Mouse (Mus musculus): ENCODE results near the gene Rdh7. TPM values are rescaled to one million over a fixed set of nuclear protein-coding genes. Genes with fewer than 3 reads are reported as not detected.
"Not testable (repeated sequence)": the region's sequence is repeated elsewhere in the genome, so short reads cannot be mapped to it uniquely, and the experiment has no call there.

Rdh7 gene
- total RNA-seq (2021) = not detected

- no peak for DNase-seq
Measured at GRCm38 (mm10) chr10:127888605-127889004, at the start of gene Rdh7. Gene Rdh7, minus strand, starts transcription at chr10:127888817.

DNA sequence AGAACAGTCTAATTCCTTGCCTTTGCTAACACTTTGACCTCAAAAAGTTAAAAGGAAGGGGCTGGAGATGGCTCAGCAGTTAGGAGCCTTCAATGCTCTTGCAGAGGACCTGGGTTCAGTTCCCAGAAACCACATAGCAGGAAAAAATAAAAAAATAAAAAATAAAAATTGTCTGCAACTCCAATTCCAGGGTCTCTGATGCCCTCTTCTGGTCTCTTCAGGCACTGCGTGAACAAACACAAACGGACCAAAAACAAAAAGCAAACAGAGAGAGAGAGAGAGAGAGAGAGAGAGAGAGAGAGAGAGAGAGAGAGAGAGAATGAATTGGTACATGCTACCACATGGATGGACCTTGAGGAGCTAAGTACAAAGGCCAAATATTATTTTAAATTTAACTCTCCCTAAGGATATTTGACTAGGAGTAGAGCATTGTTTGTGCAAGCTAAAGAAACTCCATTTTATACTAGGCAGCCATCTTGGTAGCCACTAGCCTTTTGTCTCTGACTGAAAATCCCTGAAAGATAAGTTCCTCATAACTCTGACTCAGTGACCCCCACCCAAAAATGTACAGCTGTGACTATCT lies 48.9 kb upstream of the Rdh7 start:
- peak; percentile 86 for DNase-seq

GRCm38 (mm10) chr10:127936747-127937409 lies 48.3 kb upstream of the Rdh7 start:
- no peak for DNase-seq

DNA sequence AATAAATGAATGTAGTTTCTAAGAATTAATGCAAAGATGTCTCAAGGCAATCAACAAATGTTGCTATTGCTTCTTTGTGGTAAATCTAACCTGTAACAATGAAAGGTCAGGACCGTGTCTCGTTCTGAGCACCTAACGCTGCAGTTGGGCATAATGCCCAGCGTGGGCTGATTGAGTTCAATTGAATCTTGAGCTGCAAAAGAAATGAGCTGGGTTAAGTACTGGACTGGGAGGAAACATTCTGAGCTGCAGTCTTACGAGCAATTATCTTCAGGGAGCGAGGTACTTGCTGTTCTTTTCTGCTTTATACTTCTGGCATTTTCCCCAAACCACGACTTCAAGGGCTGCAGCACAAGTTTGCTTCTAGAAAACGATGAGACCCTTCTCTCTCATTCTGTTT lies 47.7 kb upstream of the Rdh7 start:
- DNase-seq = no peak

DNA sequence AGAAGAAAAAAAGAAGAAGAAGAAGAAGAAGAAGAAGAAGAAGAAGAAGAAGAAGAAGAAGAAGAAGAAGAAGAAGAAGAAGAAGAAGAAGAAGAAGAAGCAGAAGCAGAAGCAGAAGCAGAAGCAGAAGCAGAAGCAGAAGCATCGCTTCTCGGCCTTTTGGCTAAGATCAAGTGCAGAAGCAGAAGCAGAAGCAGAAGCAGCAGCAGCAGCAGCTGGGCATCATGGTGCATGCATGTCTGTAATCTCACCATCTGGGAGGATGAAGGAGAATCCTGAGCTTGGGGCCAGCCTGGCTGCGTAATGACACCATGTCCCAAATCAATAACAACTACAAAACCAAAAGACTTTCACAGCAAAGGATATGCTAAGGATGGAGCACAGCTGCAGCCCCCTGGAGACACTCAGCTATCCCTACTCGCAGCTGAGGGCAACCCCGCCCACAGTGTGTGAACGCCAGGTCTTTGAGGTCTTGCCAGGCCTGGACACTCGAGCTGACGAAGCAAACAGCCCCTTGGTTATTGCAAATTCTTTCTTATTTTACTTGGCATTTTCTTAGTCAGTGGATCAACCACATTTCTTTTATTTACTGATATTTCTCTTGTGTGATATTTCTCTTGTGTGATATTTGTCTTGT lies 43.8 kb upstream of the Rdh7 start:
- peak; percentile 20 for DNase-seq

- DNase-seq = no peak
Measured at GRCm38 (mm10) chr10:127927737-127928136, 39.1 kb upstream of the Rdh7 start.

- no peak for DNase-seq
Measured at GRCm38 (mm10) chr10:127924597-127925378, 36.2 kb upstream of the Rdh7 start.

- no peak for DNase-seq
Measured at GRCm38 (mm10) chr10:127923024-127923423, 34.4 kb upstream of the Rdh7 start.

- DNase-seq = no peak
Measured at GRCm38 (mm10) chr10:127922241-127922640, 33.6 kb upstream of the Rdh7 start.

GRCm38 (mm10) chr10:127917651-127918050 lies 29.0 kb upstream of the Rdh7 start:
- no peak for DNase-seq

GRCm38 (mm10) chr10:127917183-127917582 lies 28.6 kb upstream of the Rdh7 start:
- DNase-seq = not testable (repeated sequence)

- DNase-seq = no peak
Measured at GRCm38 (mm10) chr10:127915578-127915977, 27.0 kb upstream of the Rdh7 start.

GRCm38 (mm10) chr10:127907386-127907951 lies 18.9 kb upstream of the Rdh7 start:
- DNase-seq = no peak

DNA sequence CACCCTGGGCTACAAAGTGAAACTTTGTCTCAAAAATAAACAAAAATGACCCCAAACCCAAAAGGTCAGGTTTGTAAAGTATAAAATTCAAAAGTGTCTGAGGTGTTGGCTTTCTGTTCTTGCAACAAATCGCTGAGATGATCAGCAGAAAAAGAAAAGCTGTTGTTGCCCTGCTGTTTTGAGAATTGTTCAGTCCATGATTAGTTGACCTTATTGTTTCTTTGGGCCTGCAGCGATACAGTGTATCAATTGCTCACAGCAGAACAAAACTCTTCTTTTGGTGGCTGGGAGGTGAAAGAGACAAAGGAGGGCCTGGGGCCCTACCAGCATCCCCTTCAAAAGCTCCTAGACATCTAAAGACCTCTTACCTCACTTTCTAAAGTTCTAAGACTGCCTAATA lies 17.5 kb upstream of the Rdh7 start:
- no peak for DNase-seq

- peak; percentile 19 for DNase-seq
Measured at GRCm38 (mm10) chr10:127904718-127905446, 16.3 kb upstream of the Rdh7 start.

GRCm38 (mm10) chr10:127903116-127903515 lies 14.5 kb upstream of the Rdh7 start:
- no peak for DNase-seq

DNA sequence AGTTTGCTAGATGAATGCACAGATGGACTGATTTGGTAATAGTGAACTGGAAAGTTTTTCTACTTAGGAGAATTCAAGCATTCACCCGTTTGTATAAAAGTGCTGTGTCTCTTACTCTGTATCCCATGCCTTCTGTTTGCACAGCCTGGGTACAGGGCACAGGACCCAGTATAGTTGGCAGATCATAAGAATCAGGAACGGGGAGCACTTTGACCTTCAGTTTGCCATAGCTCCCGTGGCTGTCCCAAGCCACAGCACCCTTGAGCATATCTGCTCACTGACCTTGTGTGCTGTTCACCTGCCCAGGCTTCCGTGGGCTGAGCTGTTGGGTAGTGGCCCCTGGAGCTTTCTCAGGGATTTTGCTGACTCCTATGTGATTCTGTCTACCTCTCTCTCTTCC lies 13.1 kb upstream of the Rdh7 start:
- DNase-seq = no peak

- no peak for DNase-seq
Measured at GRCm38 (mm10) chr10:127899783-127900182, 11.2 kb upstream of the Rdh7 start.

DNA sequence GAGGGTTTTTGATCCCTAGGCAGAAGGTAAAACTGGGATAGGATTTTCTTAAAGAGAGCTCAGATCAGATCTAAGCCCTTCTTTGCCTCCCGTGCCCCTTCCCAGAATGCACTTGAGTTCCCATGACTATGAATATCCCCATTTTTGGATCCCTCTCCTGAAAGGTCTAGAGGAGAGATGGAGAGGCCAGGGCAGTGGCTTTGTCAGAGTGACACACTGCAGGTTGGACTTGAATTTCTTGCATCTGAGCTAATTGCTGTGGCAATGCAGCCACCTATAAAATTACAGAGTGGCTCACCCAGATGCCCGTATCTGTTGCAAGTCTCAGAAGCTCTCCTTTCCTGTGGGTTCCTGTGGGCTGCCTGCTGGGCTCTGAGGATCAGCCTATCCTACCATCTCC lies 9.6 kb upstream of the Rdh7 start, which contains the start of gene Sdr9c7:
Sdr9c7 (plus strand) TSS at position 301 of the 400 bp plus-strand sequence.
- DNase-seq = no peak

DNA sequence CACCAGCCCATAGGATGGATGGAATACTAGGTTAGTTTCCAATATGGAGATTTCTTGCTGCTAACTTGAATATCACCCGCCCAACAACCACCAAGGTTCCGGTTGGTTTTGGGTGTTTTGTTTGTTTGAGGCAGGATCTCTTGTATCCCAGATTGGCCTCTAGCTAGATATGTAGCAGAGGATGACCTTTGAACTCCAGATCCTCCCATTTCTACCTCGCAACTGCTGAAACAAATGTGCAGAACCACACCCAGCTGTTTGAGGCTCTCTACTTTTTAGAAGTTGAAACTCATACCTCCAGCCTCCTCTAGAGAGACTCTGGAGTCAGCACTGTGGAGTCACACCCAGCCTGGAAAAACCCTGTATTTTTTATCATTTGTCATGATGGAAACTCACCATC lies 8.9 kb upstream of the Rdh7 start:
- no peak for DNase-seq

DNA sequence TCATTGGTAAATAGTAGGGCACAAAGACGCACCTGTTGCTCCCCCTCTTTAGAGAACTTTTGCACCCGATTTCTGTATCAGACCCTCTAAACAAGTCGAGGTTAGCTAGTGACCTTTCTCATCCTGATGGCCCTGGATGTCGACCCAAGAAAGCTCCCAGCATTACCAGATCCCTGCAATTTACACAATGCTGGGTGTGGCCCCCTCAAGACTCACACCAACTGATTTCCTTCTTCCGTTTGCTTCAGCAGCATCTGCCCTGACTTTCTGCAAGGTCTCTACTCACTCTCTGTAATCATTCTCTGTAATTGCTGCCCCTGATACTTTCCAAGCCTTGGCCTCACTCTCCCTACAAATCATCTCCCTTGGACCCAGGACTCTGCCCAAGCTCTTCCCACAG lies 8.1 kb upstream of the Rdh7 start:
- no peak for DNase-seq
